8 mouse cellular contexts compared by ENCODE assay signal in genomic region chr16:92695981-92696380, GRCm38 (mm10).
DNase-seq lines count a peak whose midpoint lies in the region; ATAC-seq and TF ChIP-seq lines count a peak whose summit lies in the region.

No protein-coding gene starts in this region.

- peaks cover 51% of the 10 kb centered on the region for H3K27me3 ChIP-seq in heart, embryonic 12.5 days (replicated peaks)
- no peaks in the 10 kb centered on the region for H3K27me3 ChIP-seq in thymus, adult 2 months (ENCODE audit: control insufficient read depth, insufficient read depth, low read length)
- H3K27me3 ChIP-seq in limb, embryonic 13.5 days = peaks cover 57% of the 10 kb centered on the region

- no peak for ATAC-seq in heart, embryonic 12.5 days (ENCODE audit: insufficient number of reproducible peaks, low FRiP score)
- no peak for ATAC-seq in limb, embryonic 13.5 days (ENCODE audit: low FRiP score, low read depth)
- no peak for ATAC-seq in erythroid progenitor cell, adult 5-6 weeks (replicated peaks; ENCODE audit: low FRiP score, poor library complexity, severe bottlenecking)
- ATAC-seq in inflammation-experienced regulatory T-cells, adult 6 months = no peak

- DNase-seq in heart, adult 9 months (ENCODE audit: low spot score in 2 of 2) = no peak
- no peak for DNase-seq in thymus, adult 2 months
- no peak for DNase-seq in thymus, postnatal 0 days (ENCODE audit: low spot score)
- DNase-seq in adrenal gland, postnatal 14 days = no peak

- no peak for TF ChIP-seq CTCF in thymus, adult 2 months (IDR thresholded peaks at IDR 0.05; ENCODE audit: borderline replicate concordance, control insufficient read depth, extremely low read depth, insufficient read depth, low read length, poor library complexity)

- no peak for TF ChIP-seq POLR2A in thymus, adult 2 months (IDR thresholded peaks at IDR 0.05; ENCODE audit: control insufficient read depth, extremely low read depth, insufficient read depth, low read length, poor library complexity)

- H3K4me3 ChIP-seq in heart, embryonic 12.5 days = peak overlapping the region; percentile 40
- H3K4me3 ChIP-seq in thymus, adult 2 months (ENCODE audit: control insufficient read depth, insufficient read depth, low read length) = peak overlapping the region; percentile 12; the same call in 1 of the 2 replicates
- peak overlapping the region; percentile 59 for H3K4me3 ChIP-seq in limb, embryonic 13.5 days

- no peak overlapping the region for H3K27ac ChIP-seq in heart, embryonic 12.5 days (ENCODE audit: poor library complexity, severe bottlenecking)
- H3K27ac ChIP-seq in thymus, adult 2 months (ENCODE audit: control insufficient read depth, insufficient read depth, low read length) = no peak overlapping the region
- no peak overlapping the region for H3K27ac ChIP-seq in limb, embryonic 13.5 days

- H3K9me3 ChIP-seq in heart, embryonic 12.5 days (replicated peaks) = no peaks in the 10 kb centered on the region
- H3K9me3 ChIP-seq in limb, embryonic 13.5 days = no peaks in the 10 kb centered on the region

- 11% methylated on average over 12 of the region's 12 CpGs for WGBS in heart, embryonic 12.5 days
- 85% methylated on average over 12 of the region's 12 CpGs for WGBS in thymus, adult 2 months
- 4% methylated on average over 12 of the region's 12 CpGs for WGBS in limb, embryonic 13.5 days

- 0 out of 2 replicates have a peak overlapping the region, but pooled peaks have one; percentile 17 for H3K9ac ChIP-seq in heart, embryonic 12.5 days
- peak overlapping the region; percentile 70 for H3K9ac ChIP-seq in limb, embryonic 13.5 days

- H3K4me1 ChIP-seq in heart, embryonic 12.5 days (replicated peaks) = peaks cover 27% of the 10 kb centered on the region
- peaks cover 31% of the 10 kb centered on the region for H3K4me1 ChIP-seq in thymus, adult 2 months (replicated peaks; ENCODE audit: control insufficient read depth, insufficient read depth, low read length)
- peaks cover 51% of the 10 kb centered on the region for H3K4me1 ChIP-seq in limb, embryonic 13.5 days

- H3K4me2 ChIP-seq in heart, embryonic 12.5 days = peak overlapping the region; percentile 65
- H3K4me2 ChIP-seq in limb, embryonic 13.5 days (replicated peaks) = peak overlapping the region; percentile 98

- no peaks in the 10 kb centered on the region for H3K36me3 ChIP-seq in heart, embryonic 12.5 days
- H3K36me3 ChIP-seq in thymus, adult 2 months (ENCODE audit: control insufficient read depth, insufficient read depth, low read length) = 0 out of 2 replicates have a peak, but pooled peaks cover 3% of the 10 kb centered on the region
- H3K36me3 ChIP-seq in limb, embryonic 13.5 days = no peaks in the 10 kb centered on the region
